Mouse (Mus musculus) heart, adult 2 months (tissue): ENCODE measurements around the gene Bcl3.

Experiments used
- CTCF ChIP-seq: fragments of 200-600 bp; IDR thresholded peaks from 2 replicates; pipeline ENCODE4 v1.8.1; 2022; ENCODE audit warnings: antibody characterized with exemption, mild to moderate bottlenecking, moderate library complexity
- EP300 ChIP-seq: fragments of 200-500 bp; IDR thresholded peaks from 2 replicates; pipeline ENCODE4 v1.6.1; 2011; ENCODE audit warnings: low read depth, low read length, control low read depth; ENCODE audit not compliant: insufficient read depth
- POLR2A ChIP-seq: fragments of 200-500 bp; IDR thresholded peaks from 2 replicates; pipeline ENCODE4 v1.6.1; 2011; ENCODE audit warnings: mild to moderate bottlenecking, low read depth, low read length, control low read depth; ENCODE audit not compliant: insufficient read depth

DNA sequence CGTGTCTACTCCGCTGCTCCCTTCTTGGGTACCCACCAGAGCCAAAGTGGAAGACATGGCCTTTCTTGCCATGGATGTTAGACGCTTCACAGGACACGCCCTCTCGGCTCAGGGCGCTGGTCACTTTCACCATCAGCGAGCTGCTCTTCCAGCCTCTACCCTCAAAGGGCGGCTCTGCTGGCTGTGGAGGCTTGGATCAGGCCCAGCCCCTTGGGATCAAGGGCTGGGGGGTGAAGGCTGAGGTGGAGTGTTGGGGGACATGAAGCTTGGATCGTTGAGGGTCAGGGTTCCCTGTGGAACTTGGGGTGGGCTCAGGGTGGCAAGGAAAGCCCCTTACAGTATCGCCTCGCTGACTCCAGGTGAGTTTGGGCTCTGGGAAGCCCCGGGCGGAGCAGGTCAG lies 63.9 kb downstream of the Bcl3 start:
- no peak for TF ChIP-seq CTCF
- TF ChIP-seq POLR2A: no peak
- no peak for TF ChIP-seq EP300
